Mouse (Mus musculus): ENCODE results near the gene Rpap2. TPM values are rescaled to one million over a fixed set of nuclear protein-coding genes. Genes with fewer than 3 reads are reported as not detected.

Gene Rpap2
- total RNA-seq (2021): 1 to 10 TPM; 7.3 to 7.7 TPM

DNA sequence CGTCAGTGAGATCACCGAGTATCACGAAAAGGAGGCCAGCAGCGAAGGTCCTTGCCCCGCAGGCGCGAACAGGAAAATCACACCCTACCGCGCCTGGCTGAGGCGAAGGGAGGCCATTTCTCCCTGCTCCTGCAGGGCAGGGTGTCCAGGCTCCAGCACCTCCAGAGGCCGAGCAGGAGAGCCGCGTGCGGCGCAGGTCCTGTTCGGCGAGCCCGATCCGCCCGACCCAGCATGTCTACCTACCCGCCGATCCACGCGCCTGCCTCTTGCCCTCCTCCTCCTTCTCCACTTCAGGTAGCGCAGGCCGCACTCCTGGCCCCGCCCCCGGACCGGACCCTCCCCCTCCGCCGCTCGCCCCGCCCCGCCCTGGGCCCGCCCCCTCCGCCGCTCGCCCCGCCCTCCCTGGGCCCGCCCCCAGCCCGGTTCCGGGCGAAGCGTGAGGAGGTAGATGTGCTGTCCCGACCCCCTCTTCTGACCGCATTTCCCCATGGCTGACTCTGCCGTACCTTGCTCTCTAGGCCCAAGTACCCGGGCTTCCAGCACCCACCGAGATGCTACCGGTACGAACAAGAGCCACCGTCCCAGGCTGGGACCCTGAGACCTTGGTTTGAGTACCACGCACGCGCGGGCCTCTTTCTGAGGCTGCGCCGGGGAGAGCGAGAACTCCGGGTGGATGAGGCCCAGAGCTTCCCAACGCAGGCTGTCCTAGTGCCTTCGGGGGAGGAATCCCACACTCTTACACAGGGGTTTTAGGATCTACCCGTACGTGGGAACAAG lies at the start of gene Rpap2, which contains the start of gene Glmn:
Gene Rpap2, plus strand, starts transcription at position 73 of the 777 bp plus-strand sequence.
Gene Glmn, minus strand, starts transcription at position 588 of the 777 bp plus-strand sequence.
- intact Hi-C loops (cut with DNase I): no loop called here
- peak; percentile 64 for DNase-seq (ENCODE audit: low spot score)

DNA sequence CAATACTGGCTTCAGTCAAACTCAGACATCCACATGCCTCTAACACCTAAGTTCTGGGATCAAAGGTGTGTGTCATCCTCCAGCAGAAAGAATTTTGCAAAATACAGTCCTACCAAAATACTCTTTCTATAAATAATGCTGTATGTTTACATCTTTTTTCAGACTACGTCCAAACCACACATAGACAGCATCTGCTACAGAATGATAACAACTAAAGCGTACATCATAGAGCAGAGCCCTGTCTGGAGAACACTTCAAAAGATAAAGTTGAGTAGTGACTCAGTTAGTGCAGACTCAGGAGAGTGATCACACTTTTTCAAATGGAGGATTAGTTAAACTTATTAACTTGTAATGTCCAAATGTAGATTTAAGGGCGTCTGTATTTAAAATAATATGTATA lies 49.2 kb upstream of the Rpap2 start:
- intact Hi-C loops (cut with DNase I): no loop called here
- DNase-seq (ENCODE audit: low spot score): no peak

DNA sequence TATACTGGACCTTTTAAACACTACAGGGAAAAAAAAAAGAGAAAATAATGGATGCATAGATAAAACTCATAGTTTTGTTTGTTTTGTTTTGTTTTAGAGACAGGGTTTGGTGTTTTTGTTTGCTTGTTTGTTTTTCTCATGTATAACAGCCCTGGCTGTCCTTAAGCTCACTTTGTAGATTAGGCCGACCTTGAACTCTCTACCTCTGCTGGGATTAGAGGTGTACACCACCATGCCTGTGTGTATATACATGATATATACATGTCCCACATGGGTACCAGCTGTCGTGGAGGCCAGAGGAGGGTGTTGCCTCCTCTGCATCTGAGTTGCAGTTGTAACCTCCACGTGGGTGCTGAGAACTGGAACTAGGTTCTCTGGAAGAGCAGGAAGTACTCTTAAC lies 48.7 kb upstream of the Rpap2 start:
- intact Hi-C loops (cut with DNase I): no loop called here
- DNase-seq (ENCODE audit: low spot score): no peak

DNA sequence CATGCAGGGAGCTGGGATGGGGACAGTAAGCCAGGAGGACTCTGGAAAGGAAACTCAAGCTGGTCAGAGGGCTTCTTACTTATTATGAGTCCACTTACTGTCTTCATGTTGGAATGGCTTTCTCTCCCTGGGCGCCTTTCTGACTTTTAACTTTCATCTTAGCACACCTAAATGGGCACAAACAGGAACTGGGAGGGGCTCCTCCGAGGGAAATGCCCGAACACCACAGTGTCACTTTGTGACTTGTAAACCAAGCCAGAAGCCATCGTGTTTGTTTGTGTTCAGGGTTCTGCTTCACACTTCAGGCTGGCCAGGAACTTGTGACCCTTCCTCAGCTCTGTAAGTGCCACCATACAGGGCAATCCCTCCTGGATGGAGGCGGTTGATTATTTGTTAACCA lies 42.8 kb upstream of the Rpap2 start:
- intact Hi-C loops (cut with DNase I): no loop called here
- DNase-seq (ENCODE audit: low spot score): no peak

DNA sequence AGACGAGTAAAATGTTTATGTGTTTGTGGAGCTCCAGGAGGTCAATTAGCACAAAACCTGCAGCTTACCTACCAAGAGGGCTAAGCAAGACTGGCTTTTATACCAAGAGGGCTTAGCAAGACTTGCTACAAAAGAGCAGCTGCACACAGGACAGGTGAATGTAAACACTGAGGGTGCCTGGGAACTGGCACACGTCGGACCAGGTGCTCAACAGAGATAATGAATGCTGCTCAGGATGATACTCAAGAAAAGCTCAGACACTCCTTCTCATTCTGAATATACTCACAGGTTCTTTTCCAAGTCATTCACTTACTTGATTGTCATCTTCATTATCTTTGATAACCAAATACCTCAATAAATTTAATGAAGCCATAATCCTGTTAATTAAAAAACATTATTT lies 40.2 kb upstream of the Rpap2 start:
- intact Hi-C loops (cut with DNase I): no loop called here

DNA sequence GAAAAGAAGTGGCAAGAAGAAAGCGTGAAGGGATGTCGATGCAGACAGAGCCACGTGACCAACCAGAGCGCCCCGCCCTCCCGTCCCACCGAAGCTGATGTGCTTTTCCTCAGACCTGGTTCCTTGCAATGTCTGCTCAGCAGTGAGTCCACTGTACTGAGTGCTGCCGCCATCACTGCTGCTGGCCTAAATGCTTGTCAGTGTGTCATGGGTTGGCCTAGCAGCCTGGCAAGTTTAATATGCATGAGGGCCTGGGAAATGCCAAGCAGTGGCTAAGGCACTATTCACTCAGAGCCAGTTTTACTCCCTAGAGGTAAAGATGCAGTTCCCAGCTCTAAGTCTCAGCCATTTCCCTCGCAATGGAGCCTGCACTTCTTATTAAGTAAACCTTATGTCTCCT lies 28.0 kb upstream of the Rpap2 start:
- DNase-seq (ENCODE audit: low spot score): no peak
- intact Hi-C loops (cut with DNase I): no loop called here

More for the DNA sequence above, 40.2 kb upstream of the Rpap2 start:
- DNase-seq (ENCODE audit: low spot score): no peak

DNA sequence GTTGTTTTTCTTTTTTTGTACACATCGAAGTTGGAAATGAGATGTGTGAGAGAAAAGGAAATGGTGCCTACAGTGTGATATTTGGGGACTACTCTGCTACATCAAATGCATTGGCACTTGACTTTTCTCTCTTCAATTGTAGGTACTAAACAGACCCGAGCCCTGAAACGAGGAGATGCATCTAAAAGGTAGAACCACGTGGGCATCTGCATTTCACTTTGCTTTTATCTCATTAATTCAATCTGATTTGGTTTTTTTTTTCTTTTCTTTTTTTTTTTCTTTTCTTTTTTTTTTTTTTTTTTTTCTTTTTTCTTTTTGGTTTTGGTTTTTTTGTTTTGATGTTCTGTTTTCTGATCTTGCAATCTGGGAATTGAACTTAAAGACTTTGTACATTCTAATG lies 1.2 kb downstream of the Rpap2 start:
- DNase-seq (ENCODE audit: low spot score): no peak
- intact Hi-C loops (cut with DNase I): no loop called here

DNA sequence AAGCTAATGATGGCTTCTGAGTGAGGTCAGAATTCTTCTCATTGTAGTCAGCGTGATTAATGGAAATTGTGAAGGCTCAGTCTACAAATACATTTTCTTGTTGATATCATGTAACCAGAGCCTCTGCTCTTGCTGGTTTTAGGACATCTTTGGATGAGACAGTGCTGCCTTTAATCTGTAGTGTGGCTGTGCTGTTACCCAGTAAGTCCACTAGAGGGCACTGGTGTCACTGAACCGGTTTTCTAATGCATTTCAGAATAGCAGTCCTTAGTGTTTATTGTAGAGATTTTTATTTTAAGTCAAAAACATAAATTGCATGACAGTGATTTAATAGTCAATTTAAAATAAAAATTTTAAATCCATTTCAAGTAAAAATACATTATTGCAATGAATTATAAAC lies 14.1 kb downstream of the Rpap2 start:
- DNase-seq (ENCODE audit: low spot score): no peak
- intact Hi-C loops (cut with DNase I): loop anchor here (5.0 kb wide), 1 partner anchor 181 kb away; no protein-coding TSS in a partner anchor

DNA sequence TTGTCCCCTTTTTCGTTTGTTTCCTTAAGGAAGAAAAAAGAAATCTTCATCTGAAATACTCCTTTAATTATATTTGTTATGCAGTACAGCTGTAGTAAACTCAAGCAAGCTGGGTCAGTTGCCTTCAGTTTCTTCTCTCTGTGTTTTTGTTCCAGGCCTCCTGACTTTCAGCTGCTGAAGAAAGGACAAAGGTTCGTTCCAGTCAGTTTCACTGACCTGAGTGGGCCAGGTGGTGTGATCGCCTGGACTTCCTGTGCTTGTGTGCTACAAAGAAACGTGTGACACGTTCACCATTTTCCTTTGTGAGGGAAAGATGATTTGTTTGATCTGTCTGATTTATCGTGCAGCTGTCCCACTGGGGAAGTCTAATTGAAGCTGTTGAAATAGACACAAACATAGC lies 20.8 kb downstream of the Rpap2 start:
- no peak for DNase-seq (ENCODE audit: low spot score)
- intact Hi-C loops (cut with DNase I): no loop called here

DNA sequence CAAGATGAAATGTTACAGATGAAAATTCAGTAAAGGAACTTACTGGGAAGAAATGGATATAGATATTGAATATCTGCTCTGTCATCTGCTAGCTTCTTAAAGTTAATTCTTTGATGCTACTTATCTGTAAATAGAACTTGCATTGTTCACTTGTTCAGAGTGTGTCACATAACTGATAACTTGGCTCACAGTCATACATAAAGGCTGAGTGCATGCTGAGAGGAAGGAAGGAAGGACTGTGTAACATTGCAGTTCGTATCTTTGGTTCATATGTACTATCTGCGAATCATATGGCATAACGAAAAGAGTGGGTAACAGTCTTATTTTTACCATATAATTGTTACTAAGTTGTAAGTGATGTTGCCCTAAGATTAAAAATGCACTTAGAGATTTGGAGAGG lies 24.2 kb downstream of the Rpap2 start:
- DNase-seq (ENCODE audit: low spot score): no peak
- intact Hi-C loops (cut with DNase I): no loop called here

DNA sequence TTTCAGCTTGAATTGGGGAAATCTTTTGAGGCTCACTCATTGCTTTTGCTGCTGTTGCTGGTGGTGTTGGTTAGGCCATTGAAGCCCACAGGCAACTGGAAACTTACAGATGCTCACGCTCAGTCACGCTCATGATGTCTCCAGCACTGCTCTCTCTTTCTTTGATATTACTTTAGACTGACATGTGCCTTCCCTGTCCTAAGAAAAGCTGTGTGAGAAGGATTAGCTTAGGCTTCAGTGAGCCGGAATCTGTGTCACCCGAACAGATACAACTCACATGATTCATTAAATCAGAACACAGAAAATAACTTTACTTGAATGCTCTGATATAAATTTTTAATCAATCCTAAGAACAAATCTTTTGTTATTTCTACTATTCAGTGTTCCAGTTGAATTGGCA lies 36.5 kb downstream of the Rpap2 start:
- intact Hi-C loops (cut with DNase I): no loop called here
- DNase-seq (ENCODE audit: low spot score): no peak

DNA sequence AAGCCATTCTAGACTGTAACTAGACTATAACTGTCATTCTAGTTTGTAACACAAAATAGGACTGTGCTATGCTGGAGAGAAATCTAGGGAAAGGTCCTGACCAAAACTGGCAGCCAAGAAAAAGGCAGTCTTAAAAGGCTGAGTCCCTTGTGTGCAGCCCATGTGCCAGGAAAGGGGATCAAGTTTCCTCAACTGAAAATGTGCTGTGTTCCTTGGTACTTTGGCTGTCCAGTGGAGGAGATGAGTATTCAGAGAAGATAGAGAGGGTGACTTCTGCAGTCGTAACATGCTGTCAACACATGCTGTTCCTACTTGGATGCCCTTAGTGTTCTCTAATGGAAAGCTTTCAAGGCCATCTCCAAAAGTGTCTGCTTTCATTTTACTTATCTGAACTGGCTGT lies 39.9 kb downstream of the Rpap2 start:
- intact Hi-C loops (cut with DNase I): no loop called here
- no peak for DNase-seq (ENCODE audit: low spot score)

DNA sequence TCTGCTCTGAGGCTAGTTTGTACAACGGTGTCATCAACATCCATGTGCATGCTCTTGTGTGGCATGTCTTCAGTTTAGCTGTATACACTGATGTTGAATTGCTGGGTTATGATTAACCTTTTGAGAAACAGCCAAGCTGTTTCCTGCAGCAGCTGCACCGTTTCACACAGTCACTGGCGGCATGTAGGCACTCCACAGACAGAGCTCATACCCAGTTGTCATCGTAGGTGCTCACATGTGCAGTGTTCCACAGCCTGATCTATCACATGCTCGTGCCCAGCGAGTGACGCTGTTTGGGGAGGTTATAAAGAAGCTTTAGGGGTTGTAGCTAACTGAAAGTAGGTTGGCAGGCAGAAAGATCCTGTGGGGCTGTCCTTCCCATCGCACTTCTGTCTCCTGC lies 41.2 kb downstream of the Rpap2 start:
- intact Hi-C loops (cut with DNase I): no loop called here
- no peak for DNase-seq (ENCODE audit: low spot score)

DNA sequence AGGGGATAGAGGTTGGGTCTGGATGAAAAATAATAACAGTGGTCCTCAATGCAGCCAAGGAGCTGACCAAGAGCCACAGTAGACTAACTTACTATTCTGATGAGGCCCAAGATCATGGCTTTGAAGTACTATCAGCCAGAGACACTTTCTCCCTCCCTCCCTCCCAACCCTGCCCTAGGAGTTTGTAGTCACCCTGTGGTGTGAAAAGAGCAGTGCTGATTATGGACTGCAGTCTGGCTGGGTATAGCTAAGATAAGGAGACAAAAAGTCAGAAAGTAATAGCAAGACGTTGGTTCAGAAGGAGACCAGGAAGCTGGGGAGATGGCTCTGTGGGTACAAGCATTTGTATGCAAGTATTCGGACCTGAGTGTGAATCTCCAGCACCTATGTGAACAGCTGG lies 47.4 kb downstream of the Rpap2 start:
- DNase-seq (ENCODE audit: low spot score): no peak
- intact Hi-C loops (cut with DNase I): no loop called here

DNA sequence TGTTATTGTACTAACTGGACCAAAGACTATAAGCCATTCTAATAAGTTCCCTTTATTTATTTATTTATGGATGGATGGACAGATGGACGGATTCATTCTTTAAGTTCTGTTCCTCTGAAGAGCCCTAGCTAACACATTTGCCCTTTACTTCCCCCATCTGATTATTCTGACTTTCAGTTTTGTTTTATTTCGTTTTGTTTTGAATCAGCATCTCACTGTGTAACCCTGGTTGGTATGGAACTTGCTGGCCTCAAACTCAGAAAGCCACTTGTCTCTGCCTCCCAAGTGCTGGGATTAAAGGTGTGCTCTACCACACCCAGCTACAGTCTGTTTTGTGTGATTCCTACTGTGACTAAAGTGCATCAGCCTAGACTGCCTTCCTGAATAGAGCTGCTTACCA lies 48.8 kb downstream of the Rpap2 start:
- DNase-seq (ENCODE audit: low spot score): no peak
- intact Hi-C loops (cut with DNase I): no loop called here

DNA sequence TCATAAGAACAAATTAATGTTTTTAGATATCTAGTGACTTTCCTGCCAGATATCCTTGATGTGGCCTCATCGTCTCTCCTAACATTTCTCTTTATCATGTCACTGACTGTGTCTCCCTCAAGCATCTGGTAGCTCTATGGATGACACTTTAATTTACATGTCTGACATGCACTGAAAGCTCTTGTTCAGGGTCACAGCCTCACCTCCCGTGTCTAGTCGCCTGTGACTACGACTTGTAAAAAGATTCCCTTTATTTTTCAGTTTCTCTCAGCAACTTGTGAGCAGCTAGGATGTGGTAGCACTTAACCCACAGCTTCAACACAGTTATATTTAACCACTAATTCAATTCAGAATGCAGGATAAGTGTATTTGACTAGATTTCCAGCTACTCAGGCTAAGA lies 50.4 kb downstream of the Rpap2 start:
- DNase-seq (ENCODE audit: low spot score): no peak
- intact Hi-C loops (cut with DNase I): no loop called here

DNA sequence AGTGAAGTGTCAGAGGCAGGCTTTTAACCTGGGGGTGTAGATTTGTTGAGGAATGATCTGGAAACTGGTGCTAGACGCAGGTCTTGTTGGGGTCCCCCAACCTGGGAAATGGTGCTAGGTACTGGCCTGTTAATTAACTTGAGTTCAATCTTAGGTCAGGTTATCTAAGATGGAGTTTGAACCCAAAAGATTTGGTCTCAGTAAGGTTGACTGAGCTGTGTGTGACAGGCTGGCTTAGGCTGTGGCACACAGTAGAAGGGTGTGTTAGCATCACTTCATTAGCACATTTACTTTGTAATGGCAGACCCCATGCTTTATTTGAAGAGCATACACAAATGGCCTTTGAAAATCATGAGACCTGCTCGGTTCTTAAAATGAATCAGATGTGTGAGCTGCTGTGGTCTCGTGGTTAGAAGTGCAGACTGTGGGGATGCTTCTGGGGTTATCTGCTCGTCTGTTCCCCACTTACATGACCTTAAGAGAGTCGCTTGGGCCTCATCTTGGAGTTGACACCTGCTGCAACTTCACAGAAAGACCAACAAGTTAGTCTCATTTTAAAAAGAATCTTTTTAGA lies 51.5 kb downstream of the Rpap2 start:
- no peak for DNase-seq (ENCODE audit: low spot score)
- intact Hi-C loops (cut with DNase I): no loop called here

DNA sequence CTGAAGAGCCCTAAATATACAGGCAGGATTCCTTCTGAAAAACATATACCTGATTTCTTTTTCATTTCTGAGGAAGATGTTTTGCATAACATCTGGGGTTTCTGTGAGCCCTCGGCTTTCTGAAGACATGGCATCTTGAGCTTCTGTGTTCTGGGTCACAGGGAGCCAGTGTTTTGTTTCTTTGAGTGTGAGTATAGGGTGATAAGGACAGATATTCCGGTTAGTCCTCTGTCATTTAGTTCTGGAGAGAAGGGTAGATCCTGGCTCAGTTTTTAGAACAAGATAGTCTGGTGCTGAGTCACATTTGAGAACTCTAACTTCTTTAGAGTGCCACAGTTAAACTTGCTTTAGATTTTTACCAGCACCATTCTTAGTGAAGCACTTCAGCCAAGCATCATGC lies 52.5 kb downstream of the Rpap2 start:
- intact Hi-C loops (cut with DNase I): no loop called here
- DNase-seq (ENCODE audit: low spot score): no peak

DNA sequence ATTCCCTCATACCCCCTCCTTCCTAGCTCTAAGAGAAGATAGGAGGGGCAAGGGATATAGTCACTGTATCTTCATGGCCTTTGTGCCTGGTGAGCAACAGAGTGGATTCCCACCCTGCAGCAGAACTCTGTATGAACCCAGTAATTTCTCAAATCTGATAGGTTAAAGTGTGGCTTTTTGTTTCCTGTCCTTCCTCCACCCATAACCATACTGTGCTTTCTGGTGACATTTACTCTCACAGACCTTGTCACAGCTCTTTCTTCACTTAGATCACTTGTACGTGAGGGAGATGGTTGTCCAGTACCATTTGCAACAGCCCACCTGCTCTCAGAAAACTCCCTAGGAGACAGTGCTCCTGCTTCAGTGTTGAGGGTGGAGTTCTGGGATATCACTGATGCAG lies 53.3 kb downstream of the Rpap2 start:
- intact Hi-C loops (cut with DNase I): no loop called here
- DNase-seq (ENCODE audit: low spot score): no peak

DNA sequence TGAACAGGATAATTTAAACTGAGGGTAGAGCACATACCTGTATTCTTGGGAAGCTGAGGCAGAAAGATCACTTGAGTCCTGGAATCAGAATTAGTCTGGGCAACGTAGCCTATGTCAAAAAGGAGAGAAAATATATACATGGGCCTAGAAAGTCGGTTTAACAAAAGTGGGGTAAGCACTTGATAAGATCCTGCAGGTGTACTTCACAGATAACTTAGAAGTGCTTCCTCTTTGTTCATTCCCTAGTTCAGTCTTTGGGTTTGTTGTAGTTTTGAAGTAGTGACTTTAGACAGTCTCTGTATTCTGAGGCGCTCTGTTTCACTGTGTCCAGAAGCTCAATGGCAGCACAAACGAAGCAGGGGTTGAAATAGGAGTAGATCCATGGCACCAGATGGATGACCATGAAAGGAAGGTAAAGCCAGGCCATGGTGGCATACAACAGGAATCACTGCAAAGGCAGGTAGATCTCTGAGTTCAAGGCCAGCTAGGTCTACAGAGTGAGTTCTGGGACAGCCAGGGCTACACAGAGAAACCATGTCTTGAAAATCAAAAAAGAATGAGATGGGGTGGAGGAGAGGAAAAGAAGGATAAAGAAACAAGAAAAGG lies 55.0 kb downstream of the Rpap2 start:
- no peak for DNase-seq (ENCODE audit: low spot score)
- intact Hi-C loops (cut with DNase I): no loop called here

DNA sequence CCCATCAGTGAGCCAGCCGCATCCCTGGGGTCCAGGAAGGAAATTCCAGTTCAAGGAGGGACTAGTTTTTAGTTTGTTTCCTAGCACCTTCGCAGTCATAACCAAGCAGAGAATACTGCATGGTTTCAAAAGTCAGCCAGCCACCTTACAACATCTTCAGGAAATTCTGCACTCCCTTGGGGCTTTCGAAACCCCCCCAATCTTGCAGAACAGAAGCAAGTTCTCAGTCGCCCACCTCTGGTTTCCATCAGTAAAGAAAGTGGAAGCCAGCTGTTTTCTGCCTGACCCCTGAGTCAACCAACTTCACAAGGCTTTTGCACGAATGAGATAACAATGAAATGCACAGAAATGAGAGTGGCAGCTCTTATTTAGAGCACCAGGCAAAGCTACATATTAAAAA lies 81.2 kb downstream of the Rpap2 start:
- no peak for DNase-seq (ENCODE audit: low spot score)
- intact Hi-C loops (cut with DNase I): no loop called here

All from heart, postnatal 25 days (tissue).